Mouse (Mus musculus) urinary bladder, postnatal 14 days (tissue): ENCODE measurements at regions not wholly inside any gene's neighbourhood (a gene's known extent, or its start where the extent isn't known, plus 50 kb on each side); places are given as distances from the start of the nearest gene placed in this dataset.
A peak's percentile ranks its signal among the peaks of the same experiment; 100 is the strongest.
"Not testable (repeated sequence)": the region's sequence is repeated elsewhere in the genome, so short reads cannot be mapped to it uniquely, and the experiment has no call there.

Experiments used
- DNase-seq: peaks from one replicate; pipeline ENCODE4 v3.0.0; 2021; ENCODE audit warnings: low spot score

GRCm38 (mm10) chrX:94785983-94786382, 61.6 kb downstream of the Zxdb start:
- DNase-seq, result no peak

GRCm38 (mm10) chrX:94788331-94788920, 64.1 kb downstream of the Zxdb start:
- no peak for DNase-seq

- not testable (repeated sequence) for DNase-seq
These were observed 72.5 kb downstream of the Zxdb start for GRCm38 (mm10) chrX:94796845-94797244.

- not testable (repeated sequence) for DNase-seq
These were observed 73.2 kb downstream of the Zxdb start for GRCm38 (mm10) chrX:94797348-94798182.

- not testable (repeated sequence) for DNase-seq
These were observed 73.8 kb downstream of the Zxdb start for GRCm38 (mm10) chrX:94798183-94798619.

- DNase-seq, result not testable (repeated sequence)
These were observed 88.4 kb downstream of the Zxdb start for GRCm38 (mm10) chrX:94812760-94813159.

- not testable (repeated sequence) for DNase-seq
These were observed 103.2 kb downstream of the Zxdb start for GRCm38 (mm10) chrX:94827524-94827923.

- DNase-seq, result not testable (repeated sequence)
These were observed 119.9 kb downstream of the Zxdb start for GRCm38 (mm10) chrX:94844110-94844779.

GRCm38 (mm10) chrX:94849549-94849948, 125.2 kb downstream of the Zxdb start:
- DNase-seq, result not testable (repeated sequence)

GRCm38 (mm10) chrX:94857501-94857900, 133.1 kb downstream of the Zxdb start:
- DNase-seq, result no peak

- no peak for DNase-seq
These were observed 133.6 kb downstream of the Zxdb start for GRCm38 (mm10) chrX:94857954-94858353.

GRCm38 (mm10) chrX:94863123-94863522, 138.8 kb downstream of the Zxdb start:
- no peak for DNase-seq

GRCm38 (mm10) chrX:94865531-94866502, 141.4 kb downstream of the Zxdb start:
- peak; percentile 91 for DNase-seq

GRCm38 (mm10) chrX:94883547-94883946, 142.9 kb downstream of the Spin4 start:
- DNase-seq, result not testable (repeated sequence)
